Mouse (Mus musculus) embryonic facial prominence, embryonic 11.5 days (tissue): Measurements from ENCODE around the gene Gal3st4. TPM values are rescaled to one million over a fixed set of nuclear protein-coding genes. Genes with fewer than 3 reads are reported as not detected.
"Not testable (repeated sequence)": the region's sequence is repeated elsewhere in the genome, so short reads cannot be mapped to it uniquely, and the experiment has no call there.

Experiments
- ATAC-seq: fragments of 200-750 bp; cut with Nextera tagmentation; replicated peaks from 2 replicates; pipeline ENCODE4 v1.8.0; 2017; ENCODE audit warnings: low read depth; ENCODE audit not compliant: insufficient number of reproducible peaks, low FRiP score, low TSS enrichment
- DNase-seq: peaks from one replicate; pipeline ENCODE4 v3.0.0-alpha.2; 2015; ENCODE audit warnings: low spot score
- H3K27ac ChIP-seq: fragments of 300-500 bp; sonication (generic); replicated peaks from 2 replicates; pipeline ENCODE4 v1.5.1; 2014; ENCODE audit warnings: mild to moderate bottlenecking, low read depth, low read length, control low read depth
- H3K27me3 ChIP-seq: fragments of 300-500 bp; sonication (generic); 2 replicates; pipeline ENCODE4 v1.6.1; 2014; ENCODE audit warnings: mild to moderate bottlenecking, low read length, moderate library complexity, mixed read lengths; ENCODE audit not compliant: control insufficient read depth, insufficient read depth
- H3K36me3 ChIP-seq: fragments of 300-500 bp; sonication (generic); replicated peaks from 2 replicates; pipeline ENCODE4 v1.6.1; 2014; ENCODE audit warnings: low read depth, mild to moderate bottlenecking, low read length, moderate library complexity, mixed read lengths; ENCODE audit not compliant: control insufficient read depth, insufficient read depth
- H3K4me1 ChIP-seq: fragments of 300-500 bp; sonication (generic); 2 replicates; pipeline ENCODE4 v1.6.1; 2014; ENCODE audit warnings: low read length, mixed read lengths; ENCODE audit not compliant: control insufficient read depth, insufficient read depth
- H3K4me2 ChIP-seq: fragments of 300-500 bp; sonication (generic); 2 replicates; pipeline ENCODE4 v1.6.1; 2014; ENCODE audit warnings: low read depth, mild to moderate bottlenecking, control low read depth, low read length, moderate library complexity
- H3K4me3 ChIP-seq: fragments of 300-500 bp; sonication (generic); 2 replicates; pipeline ENCODE4 v1.5.1; 2014; ENCODE audit warnings: low read depth, low read length, control low read depth
- H3K9ac ChIP-seq: fragments of 300-500 bp; sonication (generic); replicated peaks from 2 replicates; pipeline ENCODE4 v1.6.1; 2014; ENCODE audit warnings: mild to moderate bottlenecking, control low read depth, low read length
- H3K9me3 ChIP-seq: fragments of 300-500 bp; sonication (generic); replicated peaks from 2 replicates; pipeline ENCODE4 v1.6.1; 2016; ENCODE audit warnings: mild to moderate bottlenecking, low read length, inconsistent platforms, mixed read lengths; ENCODE audit not compliant: control insufficient read depth
- WGBS: fragments of 180-500 bp; shearing (Covaris S2); extraction: QIAGEN DNeasy Blood & Tissue Kit; methylation state at CpG from one replicate; pipeline ENCODE4 v1.1.7; 2014; 5-methylcytosine and 5-hydroxymethylcytosine counted together
- polyA plus RNA-seq: library from polyadenylated mRNA; unstranded; fragments of >200 nt; fragmentation: Nextera tagmentation; extraction: Ambion mirVana; gene quantifications from 2 replicates; pipeline ENCODE4 v1.2.1, GENCODE M21; 2014

The Gal3st4 gene
- polyA plus RNA-seq, 1 experiment from 2014 or later: 5.4 TPM

- Histone ChIP-seq H3K4me1 (no peaks in the 10 kb centered on the region), H3K36me3 (no peaks in the 10 kb centered on the region), H3K4me3 (no peak overlapping the region), H3K4me2 (no peak overlapping the region), H3K9ac (no peak overlapping the region), H3K9me3 (no peaks in the 10 kb centered on the region), H3K27me3 (no peaks in the 10 kb centered on the region), H3K27ac (no peak overlapping the region)
- DNase-seq: no peak
- ATAC-seq: no peak
- 77% methylated on average over 4 of the region's 4 CpGs for WGBS
These were observed 46.1 kb downstream of the Gal3st4 start for GRCm38 (mm10) chr5:138226491-138226890.

- no peak within 1 kb of the TSS for H3K27ac ChIP-seq
- DNase-seq (no peak), ATAC-seq (no peak)
- no peaks in the 10 kb centered on the region for H3K4me1 ChIP-seq
- H3K4me3 ChIP-seq: no peak within 1 kb of the TSS
- no peak within 1 kb of the TSS for H3K9ac ChIP-seq
- WGBS: 59% methylated on average over 2 of the region's 2 CpGs
- H3K9me3 ChIP-seq: no peaks in the 10 kb centered on the region
- no peaks in the 10 kb centered on the region for H3K36me3 ChIP-seq
- no peak within 1 kb of the TSS for H3K4me2 ChIP-seq
- H3K27me3 ChIP-seq: no peaks in the 10 kb centered on the region
These were observed 46.9 kb downstream of the Gal3st4 start, which contains the start of gene Nxpe5 for GRCm38 (mm10) chr5:138225700-138226099. TSS of gene Nxpe5 (plus strand) at chr5:138225898.

GRCm38 (mm10) chr5:138223287-138223686 is 49.4 kb downstream of the Gal3st4 start:
- ATAC-seq: no peak
- no peak overlapping the region for H3K4me2 ChIP-seq
- H3K36me3 ChIP-seq: no peaks in the 10 kb centered on the region
- no peak overlapping the region for H3K27ac ChIP-seq
- no peak overlapping the region for H3K9ac ChIP-seq
- H3K4me1 ChIP-seq: no peaks in the 10 kb centered on the region
- no peaks in the 10 kb centered on the region for H3K9me3 ChIP-seq
- DNase-seq: no peak
- H3K4me3 ChIP-seq: no peak overlapping the region
- WGBS: 60% methylated on average over 3 of the region's 3 CpGs
- no peaks in the 10 kb centered on the region for H3K27me3 ChIP-seq

- H3K9me3 ChIP-seq: no peaks in the 10 kb centered on the region
- no peak overlapping the region for H3K4me2 ChIP-seq
- WGBS: 23% methylated on average over 4 of the region's 4 CpGs
- H3K9ac ChIP-seq: no peak overlapping the region
- H3K4me1 ChIP-seq: no peaks in the 10 kb centered on the region
- peak; percentile 76 for DNase-seq
- H3K36me3 ChIP-seq: no peaks in the 10 kb centered on the region
- ATAC-seq: no peak
- no peaks in the 10 kb centered on the region for H3K27me3 ChIP-seq
- no peak overlapping the region for H3K27ac ChIP-seq
- H3K4me3 ChIP-seq: no peak overlapping the region
These were observed 50.5 kb downstream of the Gal3st4 start for GRCm38 (mm10) chr5:138222111-138222510.

- no peak overlapping the region for H3K9ac ChIP-seq
- no peaks in the 10 kb centered on the region for H3K4me1 ChIP-seq
- ATAC-seq (no peak), DNase-seq (no peak)
- H3K36me3 ChIP-seq: no peaks in the 10 kb centered on the region
- 68% methylated on average over 2 of the region's 2 CpGs for WGBS
- no peaks in the 10 kb centered on the region for H3K9me3 ChIP-seq
- H3K4me3 ChIP-seq: no peak overlapping the region
- H3K27ac ChIP-seq: no peak overlapping the region
- H3K4me2 ChIP-seq: no peak overlapping the region
- no peaks in the 10 kb centered on the region for H3K27me3 ChIP-seq
These were observed 52.8 kb downstream of the Gal3st4 start for GRCm38 (mm10) chr5:138219864-138220263.

- H3K27ac ChIP-seq, H3K36me3 ChIP-seq, DNase-seq, H3K9ac ChIP-seq, ATAC-seq, H3K4me3 ChIP-seq, H3K27me3 ChIP-seq, H3K4me1 ChIP-seq, H3K4me2 ChIP-seq, H3K9me3 ChIP-seq: not testable (repeated sequence)
- WGBS: 93% methylated on average over 13 of the region's 13 CpGs
These were observed 56.0 kb downstream of the Gal3st4 start for GRCm38 (mm10) chr5:138216632-138217031.

Other genes with a start within 250 kb of the Gal3st4 start
- not detected in 2 replicates for gene Smok3c, start 219.6 kb downstream of the Gal3st4 start, polyA plus RNA-seq
- 37.6 and 40.1 TPM in 2 replicates for gene Zkscan1, start 187.8 kb downstream of the Gal3st4 start, polyA plus RNA-seq
- 97.3 and 110 TPM in 2 replicates for gene Zscan21, start 155.9 kb downstream of the Gal3st4 start, polyA plus RNA-seq
- gene Zfp113, start 117.1 kb downstream of the Gal3st4 start, polyA plus RNA-seq: 16.3 and 16.4 TPM in 2 replicates
- gene Cops6, start 111.8 kb downstream of the Gal3st4 start, polyA plus RNA-seq: 272 and 292 TPM in 2 replicates
- gene Ap4m1, start 100.8 kb downstream of the Gal3st4 start, polyA plus RNA-seq: 15.9 and 19.7 TPM in 2 replicates
- gene Mcm7, start 100.4 kb downstream of the Gal3st4 start, polyA plus RNA-seq: 303 and 307 TPM in 2 replicates
- gene Taf6, start 85.4 kb downstream of the Gal3st4 start, polyA plus RNA-seq: 120 and 125 TPM in 2 replicates
- gene Cnpy4, start 85.4 kb downstream of the Gal3st4 start, polyA plus RNA-seq: 56.4 and 61.6 TPM in 2 replicates
- 8.1 and 8.6 TPM in 2 replicates for gene Mblac1, start 78.5 kb downstream of the Gal3st4 start, polyA plus RNA-seq
- not detected in 2 replicates for gene Nxpe5, start 46.9 kb downstream of the Gal3st4 start, polyA plus RNA-seq
- 36.8 and 42.9 TPM in 2 replicates for gene Lamtor4, start 17.4 kb downstream of the Gal3st4 start, polyA plus RNA-seq
- 3.9 and 4.6 TPM in 2 replicates for gene BC037034, start 8.8 kb downstream of the Gal3st4 start, polyA plus RNA-seq
- gene Gm43720, start 7.1 kb upstream of the Gal3st4 start, polyA plus RNA-seq: 0.03 TPM in 1 of 2 replicates, not detected in the other
- 10.8 and 11.9 TPM in 2 replicates for gene Gpc2, start 7.2 kb upstream of the Gal3st4 start, polyA plus RNA-seq
- gene Stag3, start 7.4 kb upstream of the Gal3st4 start, polyA plus RNA-seq: 4.0 and 5.8 TPM in 2 replicates
- not detected in 2 replicates for gene Pvrig, start 69.1 kb upstream of the Gal3st4 start, polyA plus RNA-seq
- gene Zfp157, start 168.6 kb upstream of the Gal3st4 start, polyA plus RNA-seq: 45.8 and 49.3 TPM in 2 replicates